Mouse (Mus musculus): Measurements from ENCODE around the gene Wdr64. TPM values are rescaled to one million over a fixed set of nuclear protein-coding genes. Genes with fewer than 3 reads are reported as not detected.

Gene Wdr64
- polyA plus RNA-seq, 2 experiments = not detected

GRCm38 (mm10) chr1:175855515-175855914, 157.1 kb downstream of the Wdr64 start:
- Histone ChIP-seq H3K36me3 (replicated peaks; ENCODE audit: control insufficient read depth, insufficient read depth, low read depth) (no peaks in the 10 kb centered on the region), H3K9me3 (ENCODE audit: control insufficient read depth, low read length) (no peaks in the 10 kb centered on the region), H3K4me3 (ENCODE audit: insufficient read depth in 1 of 2, low read depth in 2 of 2, low read length in 2 of 2) (no peak overlapping the region), H3K9ac (replicated peaks) (no peak overlapping the region), H3K4me2 (ENCODE audit: low read depth) (no peak overlapping the region), H3K27me3 (ENCODE audit: control insufficient read depth, insufficient read depth, low read length) (no peaks in the 10 kb centered on the region), H3K4me1 (replicated peaks; ENCODE audit: control insufficient read depth in 2 of 2, insufficient read depth in 2 of 2, low read length in 1 of 2) (no peaks in the 10 kb centered on the region), H3K27ac (no peak overlapping the region)
- ATAC-seq (ENCODE audit: insufficient read depth) (no peak), DNase-seq (ENCODE audit: low read depth in 3 of 3, low spot score in 3 of 3) (no peak)
- TF ChIP-seq CTCF (IDR thresholded peaks at IDR 0.05; ENCODE audit: low read depth) = no peak
- no peak for TF ChIP-seq EP300 (IDR thresholded peaks at IDR 0.05; ENCODE audit: low read depth)
- WGBS (ENCODE audit: insufficient replicate concordance) = 54% methylated on average over 1 of the region's 1 CpGs

Other genes starting within 250 kb of the Wdr64 start
- 0.01 TPM in 1 of 2 replicates, not detected in the other for gene Rgs7, start 206.1 kb upstream of the Wdr64 start, polyA plus RNA-seq (2012; rRNA removed)
- gene Rgs7, start 206.1 kb upstream of the Wdr64 start, polyA plus RNA-seq (2014; fragmentation: Nextera tagmentation; extraction: Ambion mirVana) = not detected in 2 replicates
- gene Kmo, start 78.2 kb upstream of the Wdr64 start, polyA plus RNA-seq (2012; rRNA removed) = 4.1 and 5.8 TPM in 2 replicates
- gene Kmo, start 78.2 kb upstream of the Wdr64 start, polyA plus RNA-seq (2014; fragmentation: Nextera tagmentation; extraction: Ambion mirVana) = 9.4 and 9.7 TPM in 2 replicates
- gene Fh1, start 73.0 kb upstream of the Wdr64 start, polyA plus RNA-seq (2012; rRNA removed) = 31.8 and 56.1 TPM in 2 replicates
- gene Fh1, start 73.0 kb upstream of the Wdr64 start, polyA plus RNA-seq (2014; fragmentation: Nextera tagmentation; extraction: Ambion mirVana) = 91.0 and 96.6 TPM in 2 replicates
- 0.50 and 0.54 TPM in 2 replicates for gene Opn3, start 5.8 kb upstream of the Wdr64 start, polyA plus RNA-seq (2012; rRNA removed)
- gene Opn3, start 5.8 kb upstream of the Wdr64 start, polyA plus RNA-seq (2014; fragmentation: Nextera tagmentation; extraction: Ambion mirVana) = 1.1 TPM in 2 replicates
- gene Chml, start 5.7 kb upstream of the Wdr64 start, polyA plus RNA-seq (2012; rRNA removed) = 0.74 and 1.1 TPM in 2 replicates
- gene Chml, start 5.7 kb upstream of the Wdr64 start, polyA plus RNA-seq (2014; fragmentation: Nextera tagmentation; extraction: Ambion mirVana) = 0.81 and 0.82 TPM in 2 replicates
- gene Exo1, start 182.0 kb downstream of the Wdr64 start, polyA plus RNA-seq (2012; rRNA removed) = 4.8 and 10.9 TPM in 2 replicates
- gene Exo1, start 182.0 kb downstream of the Wdr64 start, polyA plus RNA-seq (2014; fragmentation: Nextera tagmentation; extraction: Ambion mirVana) = 39.2 and 47.3 TPM in 2 replicates
- gene Gm38100, start 221.7 kb downstream of the Wdr64 start, polyA plus RNA-seq (2012; rRNA removed) = not detected in 2 replicates
- gene Gm38100, start 221.7 kb downstream of the Wdr64 start, polyA plus RNA-seq (2014; fragmentation: Nextera tagmentation; extraction: Ambion mirVana) = not detected in 2 replicates